Mouse (Mus musculus) gastrocnemius, postnatal 10 days (tissue): ENCODE measurements around the gene Slc15a3. TPM values are rescaled to one million over a fixed set of nuclear protein-coding genes. Genes with fewer than 3 reads are reported as not detected.

Source experiments
- DNase-seq: peaks from one replicate; pipeline ENCODE4 v3.0.0; 2021; ENCODE audit warnings: mixed read lengths
- long read RNA-seq, 2 experiments: library from polyadenylated mRNA; stranded (forward); transcript quantifications; one replicate each; pipeline ENCODE4 v2.0.0; 2021
- total RNA-seq, 2 experiments: library from RNA; stranded (reverse); gene quantifications; 2 replicates each; pipeline ENCODE4 v1.2.3; 2021

Slc15a3 gene
- 1 to 10 TPM in 1 of 2 experiments, under 1 TPM in 1; 0.75 to 1.6 TPM for total RNA-seq
- long read RNA-seq, experiment 1, result 0 reads
- long read RNA-seq, experiment 2, result 0 reads

DNA sequence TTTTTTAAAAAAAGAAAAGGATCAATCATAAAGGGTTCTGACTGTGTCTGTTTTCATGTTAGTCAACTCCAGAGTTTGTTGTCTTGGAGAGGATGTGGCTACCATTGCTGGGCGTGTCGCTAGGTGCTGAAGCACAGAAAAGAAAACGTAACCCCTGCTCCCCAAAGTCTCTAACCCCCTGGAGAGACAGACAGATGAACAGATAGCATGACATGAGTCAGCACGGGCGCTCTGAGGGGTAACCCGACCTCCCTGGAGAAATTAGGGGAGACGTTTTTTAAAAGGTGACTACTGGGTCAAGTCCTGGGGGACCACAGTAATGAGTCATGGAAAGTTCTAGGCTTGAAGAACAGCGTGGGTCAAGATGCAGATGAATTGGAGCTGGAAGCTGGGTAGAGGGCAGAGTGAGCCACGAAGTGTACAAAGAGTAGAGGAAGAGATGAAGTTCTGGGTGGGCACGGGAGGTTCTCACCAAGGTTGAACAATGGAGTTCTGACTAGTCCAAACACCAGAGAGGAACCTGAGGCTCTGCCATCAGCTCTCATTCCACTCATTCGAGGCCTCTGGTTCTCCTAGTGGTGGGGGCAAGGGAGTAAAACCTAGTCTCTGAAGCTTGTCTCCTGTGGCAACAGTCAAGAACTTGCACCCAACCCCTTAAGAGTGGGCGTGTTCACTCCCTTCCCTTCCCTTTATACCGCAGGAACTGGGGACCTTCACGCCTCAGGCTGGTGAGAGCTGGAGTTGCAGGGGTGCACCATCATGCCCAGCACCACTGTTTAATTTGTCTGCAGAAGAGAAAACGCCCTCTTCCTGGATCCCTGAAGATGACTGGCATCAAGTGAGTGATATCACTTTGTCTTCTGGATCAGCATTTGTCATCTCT lies at the start of gene Slc15a3:
TSS of gene Slc15a3 (plus strand) at position 718 of the 883 bp plus-strand sequence.
- DNase-seq, result no peak

DNA sequence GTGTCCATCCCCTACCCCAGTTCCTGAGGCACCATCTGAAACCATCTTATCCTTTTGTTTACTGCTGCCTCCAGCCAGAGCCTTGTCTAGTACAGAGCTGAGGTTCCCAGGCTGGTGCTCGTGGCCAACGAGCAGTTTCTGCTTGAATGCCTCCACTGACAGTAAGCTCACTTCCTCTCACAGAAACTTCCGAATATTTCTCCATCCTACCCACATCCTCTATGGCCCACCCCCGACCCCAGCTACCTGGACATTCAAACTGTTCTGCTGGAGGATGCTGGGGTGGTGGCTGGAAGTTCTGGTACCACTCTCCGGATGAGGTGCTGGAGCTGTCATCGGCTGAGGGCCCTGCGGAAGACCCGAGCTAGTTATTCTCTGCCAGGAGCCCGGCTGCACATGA lies 49.2 kb upstream of the Slc15a3 start:
- DNase-seq, result no peak

DNA sequence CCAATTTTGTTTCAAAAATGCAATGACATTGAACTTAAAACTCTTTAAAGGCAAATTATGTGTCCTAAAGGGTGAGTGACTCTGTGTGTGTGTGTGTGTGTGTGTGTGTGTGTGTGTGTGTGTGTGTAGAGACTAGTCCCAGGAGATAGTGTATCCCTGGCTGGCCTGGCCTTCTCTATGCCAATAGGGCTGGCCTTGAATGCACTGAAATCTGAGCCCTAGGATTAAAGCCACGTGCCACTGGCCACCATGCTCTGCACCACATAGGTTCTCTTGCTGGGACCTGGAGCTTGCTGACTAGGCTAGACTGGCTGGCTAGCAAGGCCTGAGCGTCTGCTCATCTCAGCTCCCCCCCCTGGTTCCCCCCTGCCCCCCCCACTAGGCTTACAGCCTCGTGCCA lies 46.5 kb upstream of the Slc15a3 start:
- DNase-seq, result peak; percentile 24

DNA sequence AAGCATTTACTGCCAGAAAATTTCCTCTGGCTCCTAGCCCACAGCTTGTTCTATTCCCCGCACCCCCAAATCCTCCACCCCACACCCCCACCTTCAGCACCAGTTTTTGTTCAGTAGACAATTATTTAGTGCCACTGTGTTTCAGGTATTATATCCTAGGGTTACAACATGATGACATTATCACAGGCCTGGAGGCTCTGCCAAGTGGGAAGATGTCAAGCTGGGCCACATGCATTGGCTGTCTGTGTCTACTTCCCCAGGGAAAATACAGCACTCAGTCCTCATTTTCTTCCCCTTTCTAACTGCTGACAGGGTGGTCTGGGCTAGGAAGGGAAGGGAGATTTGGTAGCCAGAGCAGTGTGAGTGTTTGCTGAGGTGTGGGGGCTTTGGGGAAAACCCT lies 44.6 kb upstream of the Slc15a3 start:
- DNase-seq, result no peak

DNA sequence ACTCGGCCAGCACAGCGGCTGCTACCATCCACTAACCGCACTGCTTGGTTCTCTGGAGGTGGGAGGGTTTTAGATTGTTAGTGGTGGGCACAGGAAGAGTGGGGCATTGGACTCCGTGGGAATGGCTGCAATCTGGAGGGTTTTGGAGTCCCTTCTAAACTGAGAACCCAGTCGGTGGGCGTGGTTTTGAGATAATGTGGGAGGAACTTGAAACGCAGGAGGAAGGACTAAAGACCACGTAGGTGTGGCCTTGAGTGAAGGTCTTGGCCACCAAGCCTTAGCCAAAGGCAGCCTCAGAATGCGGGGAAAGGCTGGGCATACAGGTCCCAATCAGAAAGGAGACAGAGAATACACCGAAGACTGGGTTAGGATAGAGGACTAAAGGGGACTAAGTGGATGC lies 41.0 kb upstream of the Slc15a3 start:
- no peak for DNase-seq

DNA sequence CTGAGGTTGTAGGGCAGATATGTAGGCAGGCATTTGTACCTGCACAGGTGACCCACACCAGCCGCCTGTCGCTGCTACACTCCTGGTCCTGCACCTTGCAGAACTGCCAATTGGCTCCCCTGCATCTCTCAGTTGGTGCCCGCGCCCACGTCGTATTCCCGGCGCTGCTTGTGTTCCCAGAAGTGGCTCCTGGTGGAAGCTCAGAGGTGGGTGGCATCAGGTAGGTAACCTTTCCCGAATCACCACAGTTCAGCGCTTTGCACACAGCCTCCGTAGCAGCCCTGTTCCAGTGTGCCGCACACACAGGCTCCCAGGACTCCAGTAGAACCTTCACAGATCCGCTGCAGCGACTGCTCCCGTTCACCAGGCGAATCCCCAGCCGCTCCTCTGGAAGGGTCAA lies 40.4 kb upstream of the Slc15a3 start:
- DNase-seq, result no peak

DNA sequence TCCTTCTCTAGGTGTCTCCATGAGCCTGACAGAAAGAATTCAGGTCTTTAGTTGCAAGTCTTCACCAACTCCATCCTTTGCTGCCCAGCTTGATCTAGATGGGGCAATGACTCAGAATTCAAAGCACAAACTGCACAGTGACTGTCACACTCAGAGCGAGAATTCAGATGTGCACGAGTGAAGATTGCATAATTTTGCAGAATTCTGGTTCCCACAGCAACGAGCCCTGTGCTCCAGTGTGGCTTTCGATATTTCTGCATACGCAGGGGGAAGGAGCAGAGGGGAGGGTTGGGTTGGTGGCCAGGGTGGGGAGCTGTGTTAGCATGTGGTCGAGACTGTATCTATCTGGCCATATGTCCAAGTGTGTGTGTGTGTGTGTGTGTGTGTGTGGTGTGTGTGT lies 38.5 kb upstream of the Slc15a3 start:
- DNase-seq, result no peak

DNA sequence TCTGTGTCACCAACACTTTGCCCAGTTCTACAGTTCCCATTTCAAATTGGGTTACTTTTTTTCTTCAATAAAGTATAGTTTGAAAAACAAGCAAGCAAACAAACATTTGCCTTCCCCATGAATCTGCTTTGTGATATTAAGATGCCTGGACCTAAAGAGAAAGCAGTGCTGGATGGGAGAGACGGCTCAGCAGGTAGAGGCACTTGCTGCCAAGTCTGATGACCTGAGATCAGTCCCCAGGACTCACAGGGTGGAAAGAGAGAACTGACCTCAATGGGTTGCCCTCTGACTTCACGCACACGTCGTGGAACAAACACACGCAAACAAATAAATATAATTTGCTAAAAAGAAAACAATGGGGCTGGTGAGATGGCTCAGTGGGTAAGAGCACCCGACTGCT lies 37.6 kb upstream of the Slc15a3 start:
- DNase-seq, result no peak

DNA sequence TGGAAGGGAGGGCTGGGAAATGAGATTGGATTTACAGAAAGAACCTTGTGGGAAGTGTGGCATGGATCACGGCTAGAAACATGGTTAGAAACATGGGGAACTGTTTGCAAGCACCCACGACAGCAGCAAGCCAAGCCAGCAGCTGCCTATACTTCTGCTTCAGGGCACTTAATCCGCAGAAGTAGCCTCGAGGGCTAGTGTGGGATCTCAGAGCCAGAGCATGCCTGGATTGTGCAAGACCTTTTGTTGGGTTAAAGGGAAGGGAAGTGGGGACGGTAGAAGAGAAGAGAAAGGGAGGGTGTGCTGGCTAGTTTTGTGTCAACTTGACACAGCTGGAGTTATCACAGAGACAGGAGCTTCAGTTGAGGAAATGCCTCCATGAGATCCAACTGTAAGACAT lies 35.8 kb upstream of the Slc15a3 start:
- DNase-seq, result no peak

DNA sequence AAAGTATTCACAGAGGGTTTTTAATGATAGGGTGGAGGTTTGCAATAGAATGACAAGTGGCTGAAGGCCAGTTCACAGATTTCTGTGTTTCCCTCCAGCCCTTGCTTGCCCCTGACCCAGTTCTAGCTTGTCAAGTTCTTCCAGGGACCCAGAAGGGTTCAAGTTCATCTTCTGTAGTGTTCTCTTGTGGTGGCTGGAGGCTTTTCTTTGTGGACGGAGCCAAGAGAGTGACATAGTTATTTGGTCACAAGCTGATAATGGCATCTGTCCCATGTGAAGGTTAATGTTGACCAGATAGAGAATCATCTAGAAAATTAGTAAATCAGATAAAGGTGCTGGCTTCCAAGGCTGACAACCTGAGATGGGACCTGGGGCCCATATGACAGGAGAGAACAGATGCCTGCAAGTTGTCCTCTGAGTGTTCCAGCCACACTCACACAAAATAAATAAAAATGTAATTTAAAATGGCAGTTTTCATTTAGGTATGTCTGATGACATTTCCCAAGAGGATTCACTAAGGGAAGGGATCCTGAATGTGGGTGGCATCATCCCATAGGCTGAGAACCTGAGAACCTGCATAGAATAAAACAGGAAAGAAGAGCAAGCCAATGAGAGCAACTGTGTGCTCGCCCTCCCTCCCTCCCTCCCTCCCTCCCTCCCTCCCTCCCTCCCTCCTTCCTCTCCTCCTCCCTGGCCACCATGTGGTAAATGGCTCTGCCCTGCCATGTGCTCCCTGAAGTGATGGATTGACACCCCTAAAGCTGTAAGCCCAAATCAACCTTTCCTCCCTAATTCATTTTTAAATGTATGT lies 34.5 kb upstream of the Slc15a3 start:
- DNase-seq, result no peak

DNA sequence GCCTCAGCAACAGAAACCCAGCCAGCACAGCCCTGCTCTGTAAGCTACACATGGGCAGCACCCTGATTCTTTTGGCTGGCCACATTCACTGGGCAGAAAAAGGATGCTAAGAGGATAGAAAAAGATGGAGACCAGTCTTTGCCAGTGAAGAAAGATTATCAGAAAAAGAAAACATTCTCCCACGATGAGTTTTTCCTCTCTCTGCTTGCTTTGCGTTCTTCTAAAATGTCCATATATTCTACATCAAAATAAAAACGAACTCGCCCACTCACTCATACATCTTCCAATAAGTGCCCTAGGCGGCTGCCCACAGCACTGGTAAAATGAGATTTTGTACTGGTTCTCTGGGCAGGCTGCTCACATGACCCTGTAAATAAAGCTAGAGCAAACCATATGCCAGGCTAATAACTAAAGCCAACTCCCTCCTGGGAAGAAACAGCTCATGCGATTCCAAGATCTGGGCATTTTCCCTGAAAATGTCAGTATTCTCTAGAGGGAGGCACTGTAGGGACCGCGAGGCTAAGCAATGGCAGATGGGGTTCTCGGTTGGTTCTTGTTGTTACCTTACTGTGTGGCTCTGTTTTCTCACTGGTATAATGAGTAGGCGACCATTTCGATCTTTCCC lies 33.8 kb upstream of the Slc15a3 start:
- DNase-seq, result no peak

DNA sequence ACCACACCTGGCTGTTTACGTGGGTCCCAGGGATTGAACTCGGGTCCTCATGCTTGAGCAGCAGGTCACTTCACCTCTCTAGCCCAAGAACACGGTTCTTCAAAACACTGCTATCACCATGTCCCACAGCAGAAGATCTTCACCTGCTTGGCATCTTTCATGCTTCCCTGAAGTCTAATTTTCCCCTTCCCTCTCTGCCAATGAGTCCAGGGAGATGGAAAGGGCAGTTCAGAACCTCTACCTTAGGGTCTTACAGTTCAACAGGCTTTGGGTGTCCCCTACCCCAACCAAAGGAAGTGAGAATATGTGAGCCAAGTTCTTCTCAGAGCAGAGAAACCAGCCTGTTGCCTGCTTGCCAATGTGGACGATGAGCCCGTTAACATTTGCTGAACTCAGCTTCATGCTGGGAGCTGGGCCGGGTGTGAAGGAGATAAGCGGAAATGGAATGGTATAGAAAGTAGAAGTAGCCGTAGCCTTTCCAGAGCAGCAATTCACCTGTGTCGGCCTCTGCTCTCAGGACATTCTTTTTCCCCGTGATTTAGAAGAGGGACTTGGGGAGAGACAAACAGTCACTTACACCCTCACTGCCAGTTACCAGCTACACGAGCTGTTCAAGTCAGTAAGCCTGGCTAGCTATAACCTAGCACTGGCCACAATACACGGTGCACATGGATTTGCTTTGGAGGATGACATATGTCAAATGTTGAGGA lies 30.8 kb upstream of the Slc15a3 start:
- DNase-seq, result no peak

DNA sequence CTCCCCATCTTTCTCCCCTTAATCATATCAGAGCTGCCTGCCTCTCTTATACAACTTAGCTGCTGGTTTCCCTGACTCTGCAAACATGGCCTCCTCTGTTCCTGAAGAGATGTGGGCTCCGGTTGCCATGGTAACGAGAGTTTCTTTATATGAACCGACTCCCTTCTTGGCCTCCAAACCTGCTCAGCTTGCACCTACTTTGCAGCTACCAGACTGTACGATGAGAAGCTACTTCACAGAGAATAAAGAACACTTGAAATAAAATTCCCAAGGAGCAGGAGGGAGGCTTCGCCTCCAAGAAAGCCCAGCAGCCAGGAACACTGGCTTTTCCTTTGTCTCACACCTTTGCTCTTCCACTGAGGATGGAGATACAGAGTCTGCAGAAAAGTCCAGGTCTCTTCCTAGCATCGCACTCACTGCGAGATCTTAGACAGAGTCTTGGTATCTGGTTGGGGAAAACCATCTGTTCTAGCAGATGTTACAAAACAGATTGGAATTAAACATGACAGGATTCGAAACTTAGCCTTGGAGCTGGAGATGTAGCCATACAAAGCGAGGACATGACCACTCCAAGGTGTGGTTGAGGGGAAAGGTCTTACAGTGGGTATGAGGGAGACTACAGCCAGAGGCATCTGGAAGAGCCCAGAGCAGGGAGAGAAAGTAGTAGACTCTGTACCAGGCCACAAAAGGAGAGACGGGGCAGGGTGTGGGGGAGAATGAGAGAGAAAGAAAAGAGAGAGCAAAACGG lies 29.9 kb upstream of the Slc15a3 start:
- DNase-seq, result no peak

DNA sequence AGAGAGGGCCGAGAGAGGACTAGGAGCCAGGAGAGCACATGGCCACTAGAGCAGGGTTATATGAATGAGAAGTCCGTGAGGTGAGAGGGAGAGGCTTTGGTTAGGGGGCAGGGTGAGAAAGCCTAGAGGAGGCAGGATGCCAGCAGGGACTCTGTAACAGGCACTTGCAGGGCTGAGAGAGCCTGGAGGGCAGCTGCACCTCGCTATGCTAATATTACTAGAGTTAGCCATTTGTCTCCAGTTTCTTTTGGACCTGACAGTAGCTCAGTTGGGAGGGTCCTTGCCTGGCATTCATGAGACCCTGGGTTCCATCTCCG lies 29.4 kb upstream of the Slc15a3 start:
- DNase-seq, result no peak

DNA sequence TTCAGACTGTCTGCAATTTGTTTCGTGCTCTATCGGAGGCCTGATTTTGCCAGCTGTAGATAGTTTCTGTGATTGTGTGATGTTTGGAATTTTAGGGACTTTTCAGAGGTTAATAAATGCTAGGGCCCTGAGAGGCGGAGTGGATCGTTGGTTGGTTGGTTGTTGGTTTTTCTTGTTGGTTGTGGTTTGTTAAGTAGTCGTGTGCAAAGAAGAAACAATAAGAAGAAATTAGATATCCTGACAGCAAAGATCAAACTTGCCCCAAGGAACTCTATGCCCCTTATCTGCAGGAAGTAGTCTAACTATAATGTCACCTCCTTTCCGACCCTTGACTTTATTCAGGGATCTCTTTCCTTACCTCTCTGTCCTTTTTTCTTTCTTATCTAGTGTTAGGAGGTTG lies 28.1 kb upstream of the Slc15a3 start:
- DNase-seq, result no peak

DNA sequence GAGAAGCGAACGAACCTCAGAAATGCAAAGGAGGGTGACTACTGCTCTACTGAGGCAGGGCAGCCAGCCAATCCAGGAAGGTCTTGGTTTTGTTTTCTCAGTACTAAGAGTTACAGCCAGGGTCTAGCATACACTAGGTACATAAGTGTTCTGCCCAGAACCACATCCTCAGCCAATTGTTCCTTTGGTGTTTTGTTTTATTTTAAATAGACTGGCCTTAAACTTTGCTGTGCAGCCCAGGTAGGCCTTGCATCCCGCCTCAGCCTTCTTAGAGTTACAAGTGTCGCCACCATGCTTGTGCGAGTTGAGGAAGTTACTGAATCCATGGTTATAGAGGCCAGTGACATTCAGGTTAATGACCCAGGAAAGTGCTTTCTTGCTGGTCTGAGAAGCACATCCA lies 26.5 kb upstream of the Slc15a3 start:
- no peak for DNase-seq

DNA sequence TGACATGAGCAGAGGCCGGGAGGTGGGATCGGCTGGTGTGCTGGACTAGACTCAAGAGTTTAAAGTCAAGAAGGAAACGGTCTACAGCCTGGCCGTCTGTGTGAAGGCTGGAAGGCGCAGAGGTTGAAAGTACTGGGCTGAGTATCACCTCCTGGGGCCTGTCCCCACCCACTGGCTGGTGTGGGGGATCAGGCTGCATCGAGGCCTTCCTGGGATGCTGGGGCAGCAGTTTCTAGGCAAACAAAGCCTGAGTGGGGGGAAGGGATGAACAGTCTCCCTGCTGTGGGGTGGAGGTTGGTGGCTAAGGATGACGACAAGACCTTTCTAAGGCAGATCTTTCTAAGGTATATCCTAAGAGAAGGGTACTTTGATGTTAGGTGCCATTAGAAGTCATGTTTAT lies 25.6 kb upstream of the Slc15a3 start:
- DNase-seq, result no peak

DNA sequence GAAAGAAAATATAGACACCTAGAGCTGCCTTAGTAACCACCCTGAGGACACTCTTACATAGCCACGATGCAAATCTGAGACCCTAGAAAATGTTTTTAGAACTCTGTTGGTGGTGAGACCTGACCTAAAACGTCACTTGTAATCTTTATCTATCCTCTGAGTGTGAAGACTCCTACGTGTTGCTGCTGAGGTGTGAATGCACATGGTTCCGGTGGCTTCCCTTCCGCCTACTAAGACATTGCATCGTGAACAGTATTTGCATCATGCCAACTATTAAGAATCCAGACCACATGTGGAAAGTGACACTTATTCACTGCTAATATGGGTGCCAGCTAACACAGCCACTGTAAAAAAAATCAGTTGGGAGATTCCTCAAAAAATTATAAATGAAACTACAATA lies 23.7 kb upstream of the Slc15a3 start:
- no peak for DNase-seq

DNA sequence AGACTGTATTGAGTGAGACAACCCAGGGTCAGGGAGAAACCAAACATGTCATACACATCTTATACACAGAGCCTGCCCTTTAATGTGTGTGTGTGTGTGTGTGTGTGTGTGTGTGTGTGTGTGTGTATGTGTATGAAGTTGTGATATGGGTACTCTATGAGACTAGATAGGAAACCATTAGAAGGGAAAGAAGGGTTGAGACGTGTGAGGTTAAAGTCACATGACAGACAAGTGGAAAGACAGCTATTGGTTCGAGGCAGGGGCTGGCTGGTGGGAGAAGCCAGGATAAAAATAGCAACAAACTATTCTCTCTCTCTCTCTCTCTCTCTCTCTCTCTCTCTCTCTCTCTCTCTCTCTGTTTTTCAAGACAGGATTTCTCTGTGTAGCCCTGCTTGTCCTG lies 23.1 kb upstream of the Slc15a3 start:
- no peak for DNase-seq

DNA sequence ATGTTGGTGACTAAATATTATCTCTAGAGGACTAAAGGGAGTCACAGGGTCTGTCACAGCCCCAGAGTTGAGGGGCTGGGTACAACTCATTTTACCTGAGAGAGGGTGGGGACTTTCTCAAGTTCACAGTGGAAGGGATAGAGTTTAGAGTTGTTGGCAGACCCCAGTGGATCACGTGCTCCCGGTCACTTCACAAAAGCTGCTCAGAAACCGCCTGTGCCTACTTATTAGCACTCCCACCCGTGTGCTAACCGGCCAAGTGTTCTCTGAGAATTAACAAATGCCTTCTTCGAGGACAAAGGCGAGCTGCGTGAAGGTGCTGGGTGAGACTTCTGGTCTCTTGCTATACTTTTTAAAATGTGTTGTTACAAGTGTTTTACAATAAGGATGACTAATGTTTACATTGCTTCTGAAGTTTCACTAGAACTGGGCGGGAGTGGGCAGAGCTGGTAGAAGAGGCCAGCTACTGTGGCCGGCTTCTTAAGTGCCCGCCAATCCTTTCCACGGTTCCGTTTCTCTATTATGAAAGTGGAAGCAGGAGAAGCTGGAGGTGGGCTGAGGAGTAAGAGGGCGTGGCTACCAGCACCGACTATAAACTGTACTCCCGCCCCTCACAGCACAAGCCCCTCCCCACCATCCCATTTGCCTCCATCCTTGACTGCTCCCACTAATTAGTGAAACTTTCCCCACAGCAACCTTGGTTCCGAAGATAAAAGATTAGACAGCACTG lies 21.1 kb upstream of the Slc15a3 start:
- DNase-seq, result no peak

DNA sequence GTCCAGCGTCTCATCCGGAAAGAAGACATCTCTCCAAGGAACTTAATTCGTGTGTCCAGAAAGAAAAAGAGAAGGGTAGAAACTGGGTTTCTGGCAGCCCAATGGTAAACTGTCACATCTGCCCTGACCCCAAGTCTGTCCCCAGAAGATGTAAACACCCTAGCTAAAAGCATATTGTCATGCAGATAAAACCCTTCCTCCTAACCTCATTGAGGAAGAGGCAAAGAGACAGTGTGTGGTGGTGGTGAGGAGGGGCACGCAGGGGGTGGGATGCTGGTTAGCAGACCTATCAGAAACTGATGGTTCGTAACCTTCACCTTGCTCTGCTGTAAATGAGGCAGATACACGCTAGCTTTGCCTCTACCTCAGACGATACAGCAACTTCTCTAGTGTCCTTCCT lies 18.2 kb upstream of the Slc15a3 start:
- DNase-seq, result no peak
